Mouse (Mus musculus) frontal cortex, postnatal 25 days (tissue): Measurements from ENCODE around the gene 4930544D05Rik.

Experiments used
- DNase-seq, 2 experiments: peaks; one replicate each; pipeline ENCODE4 v3.0.0; 2022; ENCODE audit warnings: low spot score in 2 of 2

Gene 4930544D05Rik

DNA sequence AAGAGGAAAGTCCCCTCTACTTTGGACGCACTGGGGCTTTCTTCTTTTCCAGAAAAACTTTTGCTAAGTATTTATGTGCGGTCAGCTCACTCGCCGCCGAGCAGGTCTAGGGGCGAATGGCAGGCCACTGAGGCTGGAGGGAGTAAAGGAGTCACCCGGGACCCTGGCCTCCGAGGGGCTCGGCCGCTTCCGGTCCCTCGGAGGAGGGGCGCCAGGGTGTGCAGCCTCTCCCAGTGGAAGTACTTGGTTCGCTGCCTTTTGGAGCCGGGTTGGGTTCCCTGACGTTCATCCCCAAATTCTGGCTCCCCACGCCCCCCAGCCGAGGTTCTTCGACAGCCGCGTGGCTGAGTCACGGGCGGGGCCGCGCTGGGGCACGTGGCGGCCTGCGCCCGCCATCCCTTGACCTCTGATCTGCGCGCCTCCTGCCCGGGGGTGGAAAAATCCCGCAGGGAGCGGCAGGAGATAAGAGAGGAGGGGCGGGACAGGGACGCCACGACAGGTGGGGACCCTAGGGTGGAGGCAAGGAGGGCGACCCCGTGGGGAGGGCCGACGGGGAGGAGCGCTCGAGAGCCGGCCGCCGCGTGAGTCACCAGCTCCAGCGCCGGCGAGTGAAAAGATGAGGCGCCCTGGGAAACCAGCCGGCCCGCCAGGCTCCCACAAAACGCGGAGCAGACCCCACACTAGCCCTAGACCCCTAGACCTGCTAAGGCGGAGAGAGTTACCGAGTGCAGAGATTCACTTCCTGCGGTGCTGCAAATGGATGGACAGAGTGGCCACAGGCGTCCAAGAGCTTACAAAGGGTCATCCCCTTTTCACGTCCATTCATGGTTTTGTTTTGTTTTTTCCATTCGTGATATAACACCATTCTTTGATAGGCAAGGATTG is 40.2 kb downstream of the 4930544D05Rik start:
- no peak for DNase-seq

DNA sequence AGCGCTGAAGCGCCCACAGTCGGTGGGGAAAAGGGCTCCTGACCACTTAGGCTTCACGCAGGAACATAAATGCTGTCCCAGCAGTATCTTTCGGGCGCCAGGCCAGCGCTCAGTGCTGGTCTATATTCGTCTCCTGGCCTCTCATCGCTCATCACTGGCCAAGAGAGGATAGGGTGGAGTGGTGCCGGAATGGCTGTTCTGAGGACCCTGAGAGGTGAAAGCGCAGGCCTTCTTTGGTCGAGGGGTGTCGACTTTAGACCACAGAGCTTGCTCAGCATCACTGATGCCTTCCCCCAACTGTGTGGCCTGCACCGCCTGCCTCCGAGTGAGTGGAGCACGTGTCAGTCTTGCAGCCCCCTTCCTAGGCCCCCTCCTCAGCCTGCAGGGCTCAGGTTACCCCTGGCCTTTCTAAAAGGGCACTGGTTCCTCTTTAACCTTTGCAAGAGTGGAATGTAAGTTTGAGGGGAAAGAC is 40.8 kb downstream of the 4930544D05Rik start:
- DNase-seq: no peak

DNA sequence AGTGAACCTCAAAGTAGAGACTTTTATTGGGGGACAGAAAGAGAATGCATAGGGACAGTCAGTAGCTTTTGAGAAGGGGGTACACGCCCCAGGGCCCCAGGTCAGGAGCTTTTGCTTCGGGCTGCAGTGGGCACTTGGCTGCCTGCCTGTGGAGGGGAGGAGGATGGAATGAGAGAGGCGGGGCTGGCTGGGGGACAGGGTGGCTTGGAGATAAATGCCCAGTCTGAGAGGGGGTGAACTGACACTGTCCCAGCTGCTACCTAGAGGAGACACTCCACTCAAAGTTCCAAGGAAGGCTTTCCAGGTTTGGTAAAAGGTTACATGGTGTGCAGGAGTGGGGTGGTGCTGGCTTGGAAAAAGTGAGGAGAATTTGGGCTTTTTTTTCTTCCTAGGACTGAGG is 41.3 kb downstream of the 4930544D05Rik start, which contains the start of gene Eno3:
Gene Eno3 (plus strand): TSS at position 239 of the 400 bp plus-strand sequence.
- no peak for DNase-seq

DNA sequence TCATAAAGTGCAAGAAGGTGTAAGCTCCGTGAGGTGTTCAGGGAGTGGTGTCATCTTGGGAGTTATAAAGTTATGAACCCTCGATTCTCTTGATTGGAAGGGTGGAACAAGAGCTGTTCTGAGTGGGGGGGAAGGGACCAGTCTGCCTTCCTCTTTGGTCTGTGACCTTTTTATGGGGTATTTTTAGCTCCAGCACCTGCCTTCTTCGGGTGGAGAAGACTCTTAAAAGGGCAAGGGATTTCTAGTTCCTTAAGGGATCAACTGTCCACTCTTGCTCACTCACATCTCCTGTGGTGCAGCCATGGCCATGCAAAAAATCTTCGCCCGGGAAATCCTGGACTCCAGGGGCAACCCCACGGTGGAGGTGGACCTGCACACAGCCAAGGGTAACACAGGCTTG is 41.9 kb downstream of the 4930544D05Rik start:
- no peak for DNase-seq

DNA sequence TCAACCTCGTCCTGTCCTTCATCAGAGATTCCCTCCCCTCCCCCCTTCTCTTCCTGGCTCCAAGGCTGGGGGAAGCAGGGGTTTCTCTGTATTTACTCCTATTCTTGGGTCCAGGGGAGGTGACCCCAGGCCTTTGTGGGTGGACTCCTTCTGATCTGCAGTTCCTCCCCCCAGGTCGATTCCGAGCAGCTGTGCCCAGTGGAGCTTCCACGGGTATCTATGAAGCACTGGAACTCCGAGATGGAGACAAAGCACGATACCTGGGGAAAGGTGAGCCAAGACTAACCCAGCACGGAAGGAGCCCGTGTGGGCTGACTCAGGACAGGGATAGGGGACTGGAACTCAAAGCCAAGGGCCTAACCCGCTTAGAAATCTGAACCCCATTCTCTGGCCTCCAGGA is 42.3 kb downstream of the 4930544D05Rik start:
- DNase-seq: no peak

GRCm38 (mm10) chr11:70658521-70658920 is 42.9 kb downstream of the 4930544D05Rik start:
- DNase-seq: no peak

- DNase-seq: no peak
These were observed 43.3 kb downstream of the 4930544D05Rik start for GRCm38 (mm10) chr11:70658942-70659341.

- no peak for DNase-seq
These were observed 44.9 kb downstream of the 4930544D05Rik start for GRCm38 (mm10) chr11:70660571-70660970.

GRCm38 (mm10) chr11:70663101-70663500 is 47.5 kb downstream of the 4930544D05Rik start:
- DNase-seq: no peak

DNA sequence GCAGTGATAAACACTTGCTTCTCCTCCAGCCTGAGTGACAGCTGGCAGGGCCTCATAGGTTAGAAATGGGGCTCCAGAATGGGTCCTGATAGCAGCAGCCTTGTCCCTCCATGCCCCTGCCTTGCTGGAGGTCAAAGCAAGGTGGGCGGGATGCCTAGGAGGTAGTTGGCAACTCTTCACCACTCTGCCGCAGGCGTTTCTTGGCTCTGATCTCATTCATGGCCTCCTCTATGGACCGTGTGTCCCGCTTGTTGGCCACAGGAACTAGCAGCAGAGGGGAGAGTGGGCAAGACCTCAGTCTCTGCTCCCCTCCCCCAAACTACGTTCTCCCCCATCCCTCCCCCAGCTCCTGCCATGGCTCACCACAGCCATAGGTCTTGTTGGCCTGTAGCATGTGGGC is 48.3 kb downstream of the 4930544D05Rik start:
- no peak for DNase-seq

- DNase-seq: no peak
These were observed 49.1 kb downstream of the 4930544D05Rik start for GRCm38 (mm10) chr11:70664741-70665140.
